Mouse (Mus musculus) small intestine, adult 2 months (tissue): ENCODE results near the gene Cmc1. TPM values are rescaled to one million over a fixed set of nuclear protein-coding genes. Genes with fewer than 3 reads are reported as not detected.

Source experiments
- H3K27ac ChIP-seq: fragments of 200-500 bp; 2 replicates; pipeline ENCODE4 v1.5.1; 2012; ENCODE audit warnings: low read depth, low read length, control low read depth, inconsistent platforms; ENCODE audit not compliant: insufficient read depth
- H3K27me3 ChIP-seq: fragments of 200-500 bp; 2 replicates; pipeline ENCODE4 v1.6.1; 2012; ENCODE audit warnings: mild to moderate bottlenecking, moderate library complexity, low read length, inconsistent platforms; ENCODE audit not compliant: control insufficient read depth, insufficient read depth
- H3K36me3 ChIP-seq: fragments of 200-500 bp; 2 replicates; pipeline ENCODE4 v1.6.1; 2012; ENCODE audit warnings: mild to moderate bottlenecking, low read length, control low read depth, inconsistent platforms; ENCODE audit not compliant: control insufficient read depth, insufficient read depth
- H3K4me1 ChIP-seq: fragments of 200-500 bp; 2 replicates; pipeline ENCODE4 v1.6.1; 2012; ENCODE audit warnings: low read length, inconsistent platforms, mixed read lengths; ENCODE audit not compliant: control insufficient read depth, insufficient read depth, insufficient read length
- H3K4me3 ChIP-seq: fragments of 200-500 bp; 2 replicates; pipeline ENCODE4 v1.5.1; 2012; ENCODE audit warnings: low read depth, mild to moderate bottlenecking, control low read depth, inconsistent platforms, low read length, moderate library complexity
- CTCF ChIP-seq: fragments of 200-500 bp; IDR thresholded peaks from 2 replicates; pipeline ENCODE4 v1.5.1; 2012; ENCODE audit warnings: low read depth, mild to moderate bottlenecking, control low read depth, inconsistent platforms, low read length, moderate library complexity, mixed read lengths; ENCODE audit not compliant: insufficient replicate concordance, insufficient read length; ENCODE audit errors: extremely low read depth
- POLR2A ChIP-seq: fragments of 200-500 bp; IDR thresholded peaks from 2 replicates; pipeline ENCODE4 v1.6.1; 2012; ENCODE audit warnings: low read depth, mild to moderate bottlenecking, control low read depth, inconsistent platforms, low read length, moderate library complexity
- WGBS: fragments of 180-500 bp; shearing (Covaris S2); methylation state at CpG from one replicate; pipeline ENCODE4 v1.1.7; 2018; 5-methylcytosine and 5-hydroxymethylcytosine counted together
- polyA plus RNA-seq: library from polyadenylated mRNA; depleted of rRNA; stranded (reverse); fragments of >200 nt; gene quantifications from 2 replicates; pipeline ENCODE4 v1.2.3, GENCODE M21; 2012

Gene Cmc1
- polyA plus RNA-seq, 1 experiment, result 0.39 TPM

DNA sequence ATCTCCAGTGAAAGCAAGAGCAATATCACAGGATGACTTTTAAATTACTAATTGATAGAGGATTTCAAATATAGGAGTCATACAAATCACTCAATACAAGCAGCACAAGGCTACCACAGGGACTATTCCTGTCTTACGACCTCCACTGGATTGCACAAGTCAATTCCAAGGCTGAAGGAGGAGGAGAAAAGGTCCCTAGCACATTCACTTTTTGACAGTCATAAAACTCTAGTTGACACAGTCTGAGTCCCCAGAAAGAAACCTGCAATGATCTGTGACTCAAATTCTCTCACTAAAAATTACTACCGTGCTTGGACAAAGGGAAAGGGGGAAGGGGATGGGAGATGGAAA lies 39.6 kb downstream of the Cmc1 start:
- H3K27ac ChIP-seq, result no peak overlapping the region
- H3K4me1 ChIP-seq, result no peaks in the 10 kb centered on the region
- TF ChIP-seq CTCF, result no peak
- no peak for TF ChIP-seq POLR2A
- H3K36me3 ChIP-seq, result peaks cover 4% of the 10 kb centered on the region
- WGBS, result 58% methylated on average over 2 of the region's 2 CpGs
- no peak overlapping the region for H3K4me3 ChIP-seq
- H3K27me3 ChIP-seq, result no peaks in the 10 kb centered on the region

DNA sequence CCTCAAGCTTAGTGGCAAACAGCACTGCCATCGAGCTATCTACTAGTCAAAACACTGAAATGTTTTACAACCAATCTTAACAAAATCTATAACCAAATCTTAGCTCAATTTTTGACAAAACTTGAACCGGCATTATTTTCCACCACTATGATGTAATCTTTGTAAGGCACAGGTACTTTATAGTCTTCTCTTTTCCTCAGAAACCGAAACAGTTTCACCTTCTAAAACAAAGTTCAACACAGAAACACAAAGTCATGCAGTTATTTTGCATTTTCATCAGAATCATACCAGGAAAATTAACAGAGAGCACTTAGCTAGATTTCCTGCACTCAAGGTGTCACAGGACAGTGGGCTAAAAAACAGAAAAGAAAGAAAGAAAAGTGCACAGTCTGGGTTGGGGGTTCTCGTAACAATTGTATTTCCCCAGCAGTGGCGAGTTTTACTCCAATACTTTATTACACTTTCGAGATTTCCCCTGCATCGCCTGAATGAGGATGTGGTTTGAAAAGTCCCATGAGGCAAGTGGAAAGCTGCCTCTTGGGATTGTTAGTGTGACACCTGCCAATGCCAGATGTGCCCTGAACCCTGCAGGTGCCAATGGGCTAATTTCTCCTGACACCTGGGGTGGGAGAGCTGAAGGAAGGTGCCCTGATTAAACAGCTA lies 40.1 kb downstream of the Cmc1 start:
- H3K36me3 ChIP-seq, result peaks cover 2% of the 10 kb centered on the region
- WGBS, result 71% methylated on average over 7 of the region's 7 CpGs
- no peak for TF ChIP-seq POLR2A
- no peak for TF ChIP-seq CTCF
- H3K27ac ChIP-seq, result no peak overlapping the region
- no peaks in the 10 kb centered on the region for H3K4me1 ChIP-seq
- no peak overlapping the region for H3K4me3 ChIP-seq
- H3K27me3 ChIP-seq, result no peaks in the 10 kb centered on the region

DNA sequence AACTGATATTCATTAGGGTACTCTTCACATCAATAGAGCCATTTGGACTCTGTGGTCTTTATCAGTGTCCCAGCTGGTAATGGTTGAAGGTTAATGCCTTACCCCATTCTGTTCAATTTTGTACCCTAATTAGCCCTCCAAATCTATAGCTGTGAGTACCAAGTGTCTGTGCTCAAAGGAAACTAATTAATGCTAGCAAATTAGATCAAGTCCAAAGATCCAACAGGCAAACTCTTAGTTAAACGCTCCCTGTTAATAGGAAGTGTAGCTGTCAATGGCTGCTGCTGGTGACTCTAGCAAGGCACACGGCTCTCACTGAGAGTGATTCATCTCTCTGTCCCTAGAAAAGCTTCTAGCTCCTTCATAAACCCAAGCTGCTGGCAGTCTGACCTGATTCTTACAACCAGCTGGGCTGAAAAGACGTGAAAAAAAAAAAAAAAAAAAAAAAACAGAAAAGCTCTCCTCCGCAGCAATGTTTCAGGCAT lies 41.4 kb downstream of the Cmc1 start:
- Histone ChIP-seq H3K4me3 (no peak overlapping the region), H3K27me3 (no peaks in the 10 kb centered on the region), H3K27ac (no peak overlapping the region), H3K36me3 (peaks cover 2% of the 10 kb centered on the region; the same call in 1 of the 2 replicates), H3K4me1 (no peaks in the 10 kb centered on the region)
- WGBS, result 85% methylated on average over 4 of the region's 4 CpGs
- TF ChIP-seq POLR2A (no peak), CTCF (no peak)

DNA sequence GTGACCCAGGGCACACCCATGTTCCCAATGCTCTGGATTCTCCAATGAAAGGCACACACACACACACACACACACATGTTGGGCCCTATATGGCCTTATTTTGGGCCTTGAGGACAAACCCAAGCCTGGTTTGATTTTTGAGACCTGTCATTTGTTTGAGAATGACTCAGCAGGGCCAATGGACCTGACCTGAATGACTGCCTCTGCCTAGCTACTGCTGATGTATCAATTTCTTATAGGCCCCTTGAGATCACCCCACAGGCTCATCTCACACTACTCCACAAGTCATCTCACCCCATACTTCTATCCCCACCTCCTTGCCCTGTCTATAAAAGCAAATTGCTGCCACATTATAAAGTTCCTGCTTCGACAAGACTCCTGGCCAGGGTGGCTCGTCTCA lies 48.2 kb downstream of the Cmc1 start:
- Histone ChIP-seq H3K27ac (no peak overlapping the region), H3K4me3 (no peak overlapping the region), H3K27me3 (no peaks in the 10 kb centered on the region), H3K36me3 (no peaks in the 10 kb centered on the region), H3K4me1 (no peaks in the 10 kb centered on the region)
- TF ChIP-seq POLR2A (no peak), CTCF (no peak)
- WGBS, result 86% methylated on average over 2 of the region's 2 CpGs

- no peak overlapping the region for H3K27ac ChIP-seq
- H3K36me3 ChIP-seq, result no peaks in the 10 kb centered on the region
- no peaks in the 10 kb centered on the region for H3K4me1 ChIP-seq
- H3K27me3 ChIP-seq, result no peaks in the 10 kb centered on the region
- 96% methylated on average over 2 of the region's 2 CpGs for WGBS
- TF ChIP-seq CTCF, result no peak
- no peak for TF ChIP-seq POLR2A
- no peak overlapping the region for H3K4me3 ChIP-seq
Observed at GRCm38 (mm10) chr9:118100484-118100883, 49.5 kb downstream of the Cmc1 start.

DNA sequence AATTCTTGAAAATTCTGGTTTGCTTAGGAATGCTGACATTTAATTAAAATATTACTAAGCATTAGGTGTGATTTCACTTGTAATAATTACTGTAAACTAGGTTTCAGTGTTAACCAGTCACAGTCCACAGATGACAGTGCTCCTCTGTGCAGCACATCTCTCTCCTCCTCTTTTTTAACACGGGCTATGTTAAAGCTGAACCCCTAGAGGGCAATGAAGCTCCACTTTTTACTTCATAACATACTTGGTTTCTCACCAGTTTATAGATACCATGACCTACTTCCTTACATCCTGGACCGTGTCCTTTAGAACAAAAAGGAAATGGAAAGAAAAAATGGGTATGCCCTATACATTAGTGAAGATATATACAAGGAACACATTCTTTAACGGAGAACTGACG lies 50.6 kb downstream of the Cmc1 start:
- no peak overlapping the region for H3K27ac ChIP-seq
- 15% methylated on average over 4 of the region's 4 CpGs for WGBS
- H3K36me3 ChIP-seq, result no peaks in the 10 kb centered on the region
- H3K4me3 ChIP-seq, result no peak overlapping the region
- TF ChIP-seq POLR2A (no peak), CTCF (no peak)
- H3K27me3 ChIP-seq, result no peaks in the 10 kb centered on the region
- no peaks in the 10 kb centered on the region for H3K4me1 ChIP-seq

- H3K27me3 ChIP-seq, result no peaks in the 10 kb centered on the region
- TF ChIP-seq POLR2A, result no peak
- no peak overlapping the region for H3K27ac ChIP-seq
- H3K4me1 ChIP-seq, result no peaks in the 10 kb centered on the region
- no peak overlapping the region for H3K4me3 ChIP-seq
- H3K36me3 ChIP-seq, result no peaks in the 10 kb centered on the region
- WGBS, result 89% methylated on average over 4 of the region's 4 CpGs
Observed at GRCm38 (mm10) chr9:118083834-118084233, 66.1 kb downstream of the Cmc1 start.
